Mouse (Mus musculus): ENCODE data around the gene Olfr239. TPM values are rescaled to one million over a fixed set of nuclear protein-coding genes. Genes with fewer than 3 reads are reported as not detected.

Gene Olfr239
- polyA plus RNA-seq (2012; rRNA removed; ENCODE audit: low replicate concordance): not detected in 2 replicates

GRCm38 (mm10) chr17:33191002-33191401 is at the start of gene Olfr239:
TSS of gene Olfr239 (plus strand) at chr17:33191302.

DNA sequence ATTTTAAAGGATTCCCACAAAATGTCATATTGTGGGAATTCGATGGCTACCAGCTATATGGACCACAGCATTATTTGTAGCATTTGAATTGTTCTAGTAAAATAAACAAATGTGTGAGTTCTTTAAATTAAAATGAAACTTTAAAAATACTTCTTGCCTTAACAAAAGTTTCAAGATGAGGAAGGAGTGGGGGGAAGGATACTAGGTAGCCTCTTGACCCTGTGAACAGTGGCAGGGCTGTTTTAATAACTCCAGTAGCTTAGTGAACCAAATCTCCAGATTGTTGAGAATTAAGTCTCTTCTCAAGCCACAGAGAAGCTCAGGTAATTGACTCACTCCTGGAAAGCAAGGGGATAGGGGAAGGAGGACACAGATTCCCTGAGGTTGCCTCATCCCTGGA is 23.0 kb upstream of the Olfr239 start, which contains the start of gene Olfr55:
Olfr55 (plus strand) TSS at position 301 of the 400 bp plus-strand sequence.

DNA sequence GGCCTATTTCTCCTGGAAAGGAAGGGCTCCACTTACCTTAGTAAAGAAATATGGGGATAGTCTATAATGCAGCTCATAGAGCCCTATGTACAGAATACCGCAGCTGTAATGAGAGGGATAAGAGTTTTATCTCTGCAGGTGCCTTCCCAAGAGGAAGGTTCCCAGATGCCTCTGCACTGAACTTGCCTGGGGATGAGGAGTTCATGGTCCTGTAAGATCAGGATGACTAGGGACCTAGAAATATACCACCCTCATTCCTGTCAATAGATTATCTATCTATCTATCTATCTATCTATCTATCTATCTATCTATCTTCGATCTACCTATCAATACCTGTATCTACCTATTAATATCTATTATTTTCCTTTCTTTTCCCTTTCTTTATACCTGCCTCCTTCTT is 30.5 kb downstream of the Olfr239 start, which contains the start of gene Olfr1564:
Olfr1564 (minus strand) TSS at position 101 of the 400 bp plus-strand sequence.

Other genes starting within 250 kb of the Olfr239 start
- 85.5 and 132 TPM in 2 replicates for gene Cyp4f13, start 243.9 kb upstream of the Olfr239 start, polyA plus RNA-seq (2012; rRNA removed; ENCODE audit: low replicate concordance)
- 0.12 and 0.14 TPM in 2 replicates for gene Zfp472, start 225.5 kb upstream of the Olfr239 start, polyA plus RNA-seq (2012; rRNA removed; ENCODE audit: low replicate concordance)
- 0.45 and 0.47 TPM in 2 replicates for gene Zfp952, start 198.2 kb upstream of the Olfr239 start, polyA plus RNA-seq (2012; rRNA removed; ENCODE audit: low replicate concordance)
- gene Zfp763, start 157.9 kb upstream of the Olfr239 start, polyA plus RNA-seq (2012; rRNA removed; ENCODE audit: low replicate concordance): 0.02 TPM in 1 of 2 replicates, not detected in the other
- gene 4921501E09Rik, start 123.2 kb upstream of the Olfr239 start, polyA plus RNA-seq (2012; rRNA removed; ENCODE audit: low replicate concordance): not detected in 2 replicates
- gene Zfp563, start 102.0 kb upstream of the Olfr239 start, polyA plus RNA-seq (2012; rRNA removed; ENCODE audit: low replicate concordance): 0.26 and 0.46 TPM in 2 replicates
- not detected in 2 replicates for gene Morc2b, start 51.6 kb upstream of the Olfr239 start, polyA plus RNA-seq (2012; rRNA removed; ENCODE audit: low replicate concordance)
- not detected in 2 replicates for gene Olfr55, start 22.9 kb upstream of the Olfr239 start, polyA plus RNA-seq (2012; rRNA removed; ENCODE audit: low replicate concordance)
- gene Olfr1564, start 30.4 kb downstream of the Olfr239 start, polyA plus RNA-seq (2012; rRNA removed; ENCODE audit: low replicate concordance): not detected in 2 replicates
- 0.06 and 0.11 TPM in 2 replicates for gene Zfp955a, start 63.8 kb downstream of the Olfr239 start, polyA plus RNA-seq (2012; rRNA removed; ENCODE audit: low replicate concordance)
- not detected in 2 replicates for gene Olfr63, start 73.4 kb downstream of the Olfr239 start, polyA plus RNA-seq (2012; rRNA removed; ENCODE audit: low replicate concordance)
- gene Zfp955b, start 98.2 kb downstream of the Olfr239 start, polyA plus RNA-seq (2012; rRNA removed; ENCODE audit: low replicate concordance): 0.31 and 0.41 TPM in 2 replicates
- 0.08 and 0.15 TPM in 2 replicates for gene Zfp81, start 167.6 kb downstream of the Olfr239 start, polyA plus RNA-seq (2012; rRNA removed; ENCODE audit: low replicate concordance)
- gene Zfp101, start 203.3 kb downstream of the Olfr239 start, polyA plus RNA-seq (2012; rRNA removed; ENCODE audit: low replicate concordance): 0.08 and 0.42 TPM in 2 replicates
- gene Actl9, start 241.6 kb downstream of the Olfr239 start, polyA plus RNA-seq (2012; rRNA removed; ENCODE audit: low replicate concordance): 0.11 TPM in 1 of 2 replicates, not detected in the other

All from duodenum, adult 2 months (tissue).